Mouse (Mus musculus) monocyte, adult 5-6 weeks (primary cell): Measurements from ENCODE around the gene Allc. TPM values are rescaled to one million over a fixed set of nuclear protein-coding genes. Genes with fewer than 3 reads are reported as not detected.

Experiments used
- ATAC-seq: fragments of 153-309, 156-312 bp; replicated peaks from 2 replicates; pipeline ENCODE4 v1.8.0; 2017; ENCODE audit warnings: mild to moderate bottlenecking; ENCODE audit not compliant: low TSS enrichment, insufficient number of reproducible peaks, severe bottlenecking, poor library complexity, low FRiP score
- total RNA-seq: library from RNA; stranded (forward); fragments of 200-1000, 200-491, 200-594 nt; gene quantifications from 3 replicates; pipeline ENCODE4 v1.2.3, GENCODE M21; 2017

The Allc gene
- 1.6 TPM in 1 of 3 replicates, not detected in the others for total RNA-seq

DNA sequence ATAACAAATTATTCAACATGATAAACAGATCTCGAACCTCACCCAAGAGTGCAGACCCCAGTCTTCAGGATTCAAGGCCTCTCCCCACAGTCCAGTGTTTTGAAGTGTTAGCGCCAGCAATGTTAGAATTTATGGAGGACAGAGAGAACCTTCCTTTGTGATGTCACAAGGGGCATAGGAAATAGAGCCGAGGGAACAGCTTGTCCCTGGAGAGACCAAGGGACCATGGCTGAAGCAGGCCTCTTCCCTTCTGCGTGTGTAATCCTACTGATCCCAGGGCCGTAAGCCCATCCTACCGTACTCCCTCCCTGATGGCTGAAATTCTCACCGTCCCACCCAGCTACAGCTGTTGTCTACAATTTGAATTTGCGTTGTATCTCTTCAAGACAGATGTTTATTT lies at the start of gene Allc:
Allc (minus strand) TSS at position 101 of the 400 bp plus-strand sequence.
- ATAC-seq: no peak

DNA sequence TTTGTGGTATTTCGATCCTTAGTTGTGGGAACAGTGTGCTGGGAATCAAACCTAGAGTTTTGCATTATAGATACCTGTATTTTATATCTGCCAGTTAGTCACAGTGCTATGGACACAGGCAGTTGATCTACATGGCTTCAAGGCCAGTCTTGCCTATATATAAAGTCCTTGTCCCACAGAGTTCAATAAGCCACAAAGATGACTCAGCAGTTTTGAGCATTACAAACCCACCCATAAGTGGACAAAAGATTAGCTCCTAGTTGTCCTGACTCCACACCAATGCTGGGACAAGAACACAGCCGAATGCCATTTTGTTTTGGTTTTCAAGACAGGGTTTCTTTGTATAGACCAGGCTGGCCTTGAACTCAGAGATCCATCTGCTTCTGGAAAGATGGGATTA lies 46.1 kb upstream of the Allc start:
- ATAC-seq: no peak

DNA sequence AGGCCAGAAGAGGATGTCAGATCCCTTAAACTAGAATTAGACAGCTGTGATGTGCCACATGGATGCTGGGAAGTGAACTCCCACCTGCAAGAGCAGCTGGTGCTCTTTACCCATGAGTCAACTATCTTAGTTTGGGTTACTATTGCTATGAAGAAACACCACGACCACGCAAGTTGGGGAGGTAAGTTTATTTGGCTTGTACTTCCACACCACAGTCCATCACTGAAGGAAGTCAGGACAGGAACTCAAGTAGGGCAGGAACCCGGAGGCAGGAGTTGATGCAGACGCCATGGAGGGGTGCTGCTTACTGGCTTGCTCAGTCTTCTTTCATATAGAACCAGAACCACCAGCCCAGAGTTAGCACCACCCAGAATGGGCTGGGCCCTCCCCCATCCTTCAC lies 44.8 kb upstream of the Allc start:
- ATAC-seq: no peak

DNA sequence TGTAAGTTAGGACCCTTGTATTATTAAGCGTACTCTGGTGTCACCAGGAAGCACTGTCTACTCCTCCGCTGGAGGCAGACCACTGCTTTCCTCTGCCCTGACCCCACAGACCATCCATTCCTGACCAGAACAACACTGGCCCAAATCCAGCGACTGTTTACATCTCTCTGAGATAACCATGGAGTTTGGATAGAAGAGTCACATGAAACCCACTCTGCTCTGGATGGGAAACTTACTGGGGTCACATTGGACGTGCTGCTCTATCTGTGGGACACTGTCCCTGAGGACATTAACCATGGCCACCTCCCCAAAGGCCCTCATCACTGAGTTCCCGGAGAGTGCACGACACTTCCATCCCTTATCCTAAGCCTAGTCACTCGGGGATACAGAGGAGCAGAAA lies 43.1 kb upstream of the Allc start:
- ATAC-seq: no peak

DNA sequence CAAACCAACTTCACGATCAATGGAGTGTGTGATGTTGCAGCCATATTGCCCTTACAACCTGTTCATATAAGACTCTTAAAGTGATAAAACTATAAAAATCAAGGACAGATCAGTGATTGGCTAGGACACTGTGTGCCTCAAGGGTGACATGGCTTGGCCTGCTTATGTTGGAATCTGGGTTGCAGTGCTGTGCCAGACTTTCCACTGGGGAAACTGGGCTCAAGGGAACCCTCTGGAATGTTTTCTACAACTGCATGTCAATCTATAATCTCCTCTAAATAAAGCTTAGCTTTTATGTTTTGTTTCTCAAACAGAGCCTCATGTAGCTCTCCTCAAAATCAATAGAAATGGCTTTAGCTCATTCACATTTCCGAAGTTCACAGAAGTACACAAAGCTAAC lies 41.9 kb upstream of the Allc start:
- ATAC-seq: no peak

DNA sequence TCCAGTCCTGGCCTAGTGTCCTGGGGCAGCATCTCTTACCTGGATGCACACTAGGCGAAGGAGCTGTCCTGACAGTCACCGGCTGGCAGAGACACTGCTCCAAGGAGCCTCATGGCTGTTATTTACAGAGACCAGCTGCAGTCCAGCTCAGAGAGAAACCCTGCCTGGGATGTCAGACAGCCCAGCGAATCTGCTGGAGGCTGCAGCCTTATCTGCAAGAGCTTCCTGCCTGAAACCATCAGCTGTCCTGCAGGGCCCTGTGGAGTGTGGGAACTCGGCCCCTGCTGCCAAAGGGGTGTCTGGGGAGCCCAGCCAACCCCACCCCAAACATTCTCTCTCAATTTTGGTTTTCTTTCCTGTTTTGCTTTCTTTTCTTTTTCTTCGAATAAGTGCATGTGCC lies 40.9 kb upstream of the Allc start, which contains the start of gene Colec11:
Colec11 (minus strand) TSS at position 183 of the 400 bp plus-strand sequence.
- no peak for ATAC-seq

DNA sequence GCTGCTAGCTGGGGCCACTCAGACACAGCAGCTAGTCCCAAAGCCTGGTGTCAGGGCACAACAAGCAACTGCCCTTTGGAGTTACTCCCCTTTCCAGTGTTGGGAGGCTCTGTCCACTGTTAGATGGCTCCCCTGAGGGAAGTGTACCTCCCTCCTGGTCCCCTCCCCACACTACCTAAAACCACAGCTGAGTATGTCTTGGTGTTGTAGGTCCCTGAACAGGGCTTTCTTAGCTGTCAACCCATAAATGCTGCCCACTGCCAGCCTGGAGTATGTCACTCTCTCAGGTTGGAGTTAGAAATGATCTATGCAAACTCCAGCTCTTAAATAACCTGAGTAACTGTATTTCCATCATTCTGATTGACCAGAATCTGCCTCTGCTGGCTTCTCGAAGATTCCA lies 40.3 kb upstream of the Allc start:
- no peak for ATAC-seq

DNA sequence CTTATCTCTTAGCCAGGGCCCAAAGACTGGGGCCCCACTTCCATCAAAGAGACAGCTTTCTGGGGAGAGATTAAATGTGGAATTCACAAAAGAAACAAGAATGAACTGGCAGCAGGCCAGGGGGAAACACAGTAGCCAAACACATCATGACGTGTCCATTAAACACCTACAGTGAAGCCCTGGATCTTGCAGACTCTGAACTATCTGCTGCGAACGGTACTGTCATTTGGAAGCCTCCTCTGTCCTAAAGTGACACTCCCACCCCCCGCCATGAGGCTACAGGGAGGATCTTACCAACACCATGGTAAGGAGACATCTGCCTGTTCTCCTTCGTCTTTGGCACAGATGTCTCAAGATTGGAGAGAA lies 39.8 kb upstream of the Allc start:
- ATAC-seq: no peak

DNA sequence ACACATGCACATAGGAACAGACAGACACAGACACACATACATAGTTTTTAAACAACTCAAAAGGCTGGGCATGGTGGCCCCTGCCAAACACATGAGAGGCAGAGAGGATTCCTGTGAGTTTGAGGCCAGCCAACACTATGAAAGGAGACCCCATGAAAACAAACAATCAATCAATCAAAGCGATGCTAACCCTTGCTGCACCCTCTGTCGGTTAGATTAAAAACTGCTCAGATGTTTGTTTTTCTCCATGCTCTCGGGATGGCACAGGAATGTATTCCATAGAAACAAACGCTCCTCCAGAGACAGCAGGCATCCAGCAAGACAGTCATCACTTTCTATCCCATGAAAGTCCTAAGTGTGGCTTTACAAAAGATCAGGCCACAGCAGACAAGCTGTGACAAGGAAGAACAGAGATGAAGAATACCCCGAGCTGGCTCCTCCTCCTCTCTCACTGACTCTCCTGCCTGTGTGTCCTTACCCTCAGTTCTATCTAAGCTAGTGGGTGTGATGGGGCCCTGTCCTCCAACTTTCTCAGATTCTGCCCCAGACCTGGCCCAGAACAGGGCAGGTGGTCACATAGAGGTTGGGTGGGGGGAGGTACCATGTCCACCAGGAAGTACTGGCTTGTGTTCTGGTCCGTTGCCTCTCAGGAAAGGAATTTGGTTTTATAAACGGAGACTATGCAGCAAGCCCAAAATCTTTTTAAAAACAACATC lies 39.3 kb upstream of the Allc start:
- ATAC-seq: no peak

DNA sequence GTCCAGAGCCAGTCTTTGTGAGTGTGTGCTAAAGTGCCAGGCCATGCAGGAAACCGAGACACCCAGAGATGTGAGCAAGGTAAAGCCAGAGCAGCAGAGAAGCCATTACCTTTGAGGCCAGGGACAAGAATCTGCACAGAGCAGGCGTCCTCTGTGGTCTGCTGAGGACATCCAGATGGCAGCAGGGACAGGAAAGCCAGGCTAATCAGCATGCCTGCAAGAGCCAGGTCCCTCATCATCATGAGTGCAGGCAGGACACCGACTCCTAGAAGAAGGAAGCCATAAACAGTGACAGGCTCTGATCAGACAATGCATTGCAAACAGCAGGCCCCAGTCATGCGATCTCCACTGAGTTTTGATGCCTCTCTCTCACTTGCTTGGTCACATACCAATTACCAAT lies 35.0 kb upstream of the Allc start:
- no peak for ATAC-seq

DNA sequence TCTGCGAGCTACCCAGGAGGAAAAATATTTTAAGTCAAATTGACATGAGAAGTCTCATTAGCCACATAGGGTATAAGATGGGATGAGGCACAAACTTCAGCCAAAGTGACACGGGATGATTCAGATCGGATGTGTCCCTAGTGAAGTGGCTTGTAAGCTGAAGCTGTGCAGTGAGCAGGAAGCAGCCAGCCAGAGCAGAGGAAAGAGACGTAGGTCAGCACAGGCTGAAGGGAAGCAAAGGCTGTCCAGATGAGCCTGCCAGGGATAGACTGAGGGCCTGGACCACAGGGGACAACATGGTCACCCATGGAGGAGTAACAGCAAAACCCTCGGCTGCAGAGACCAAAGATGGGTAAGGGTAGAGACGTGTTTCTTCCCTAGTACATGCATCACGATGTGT lies 32.1 kb upstream of the Allc start:
- ATAC-seq: no peak

DNA sequence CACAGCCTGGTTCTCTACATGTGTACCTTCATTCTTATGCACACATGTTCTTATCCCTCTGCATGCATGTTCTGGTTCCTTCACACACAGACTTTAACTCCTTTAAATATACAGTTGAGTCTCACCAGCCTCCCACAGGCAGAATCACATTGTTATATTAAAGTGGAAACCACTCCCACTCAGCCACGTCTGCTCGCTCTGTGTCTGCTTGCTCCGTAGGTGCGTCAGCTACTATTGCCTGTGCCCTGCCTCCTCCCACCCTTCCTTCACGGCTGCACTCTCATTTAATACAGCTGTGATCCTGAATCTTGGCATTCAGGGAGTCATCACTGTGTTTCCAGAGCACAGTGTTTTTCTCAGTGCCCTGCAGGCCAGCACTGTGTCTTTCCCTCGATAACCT lies 30.1 kb upstream of the Allc start:
- ATAC-seq: no peak

DNA sequence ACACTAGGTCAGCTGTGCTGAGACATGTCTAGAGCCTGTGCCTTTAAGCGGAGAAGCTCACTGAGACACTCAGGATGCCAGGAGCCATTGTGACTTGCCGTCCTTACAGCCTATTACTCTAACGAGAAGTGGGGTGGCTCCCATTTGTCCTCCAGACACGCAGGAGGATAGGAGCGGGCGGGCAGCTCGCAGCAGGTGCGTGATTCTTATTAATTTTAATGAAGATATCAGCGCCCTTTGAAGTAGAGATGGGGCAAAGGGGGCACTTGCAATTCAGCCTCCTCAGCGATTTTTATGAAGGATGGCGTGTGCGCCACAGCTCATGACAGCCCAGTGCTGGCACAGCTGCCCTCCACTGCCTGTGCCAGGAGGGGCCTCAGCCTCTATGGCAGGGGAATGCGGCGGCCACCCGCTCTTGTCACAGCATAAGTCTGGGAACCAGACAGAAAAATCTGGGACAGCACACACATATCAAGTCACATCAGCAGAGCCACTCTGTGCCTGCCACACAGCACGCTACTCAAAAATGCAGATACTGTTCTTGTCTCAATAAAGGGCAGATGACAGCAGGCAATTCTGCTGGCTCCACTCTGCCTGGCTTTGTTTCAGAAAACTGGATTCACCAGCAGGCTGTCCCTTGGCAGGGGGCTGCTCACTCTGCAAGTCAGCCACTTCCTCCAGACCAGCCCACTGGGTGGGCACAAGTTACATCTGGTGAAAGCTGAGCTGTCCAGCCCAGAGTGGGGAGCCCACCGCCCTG lies 25.4 kb upstream of the Allc start:
- ATAC-seq: no peak

DNA sequence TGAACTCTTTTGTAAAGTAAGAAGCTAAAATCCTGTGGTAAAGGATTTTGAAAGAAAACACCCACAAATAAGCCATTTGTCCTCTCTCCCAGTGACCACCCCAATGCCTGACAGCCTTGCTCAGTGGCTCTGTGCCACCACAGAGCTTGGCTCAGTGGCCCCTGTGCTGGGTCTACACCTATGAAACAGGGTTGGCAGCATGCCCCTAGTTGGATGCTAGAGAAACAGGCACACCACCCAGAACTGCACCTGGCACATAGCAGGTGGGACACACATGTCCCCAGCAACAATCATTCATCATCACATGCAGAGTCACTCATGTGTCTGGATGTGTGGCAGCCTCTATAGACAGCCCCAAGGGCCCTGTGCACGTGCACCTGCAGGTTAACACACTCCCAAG lies 21.2 kb upstream of the Allc start:
- no peak for ATAC-seq

DNA sequence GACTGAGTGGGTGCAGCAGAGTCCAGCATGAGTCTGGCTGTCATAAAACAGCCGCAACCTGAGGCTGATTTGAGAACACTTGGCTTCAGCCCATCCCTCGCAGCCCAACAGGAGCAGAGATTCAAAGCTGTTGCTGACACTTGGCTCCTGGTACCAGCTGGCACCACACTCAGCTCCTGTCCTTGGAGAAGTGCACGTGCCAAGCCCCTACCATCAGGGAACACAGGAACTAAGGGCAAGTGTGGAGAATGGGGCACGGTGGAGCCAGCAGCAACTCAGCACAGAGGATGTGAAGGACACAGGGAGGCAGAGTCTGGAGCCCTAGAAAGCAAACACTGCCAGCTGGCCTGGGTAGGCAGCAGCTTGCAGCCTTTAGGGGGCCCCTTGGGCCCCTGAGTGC lies 19.9 kb upstream of the Allc start:
- no peak for ATAC-seq

DNA sequence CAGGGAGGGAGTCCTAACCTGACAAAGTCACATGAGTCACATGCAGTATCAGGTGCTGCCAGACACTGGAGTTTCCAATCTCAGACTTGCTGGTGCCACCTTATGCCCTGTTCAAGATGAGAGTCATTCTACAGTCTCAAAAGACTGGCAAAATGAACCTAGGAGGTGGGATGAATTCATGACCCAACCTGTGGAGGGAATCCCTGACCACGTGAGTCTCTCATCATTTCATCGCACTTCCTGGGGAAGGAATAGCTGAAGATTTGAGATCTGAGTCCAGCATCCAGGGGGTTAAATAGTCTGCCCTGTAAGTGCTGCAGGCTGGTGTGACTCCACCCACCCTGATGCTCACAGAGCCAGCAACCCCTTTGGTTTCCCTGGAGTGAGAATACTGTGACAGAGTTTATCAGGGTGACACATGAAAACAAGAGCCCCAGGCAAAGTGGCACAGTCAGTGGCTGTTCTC lies 16.2 kb upstream of the Allc start:
- ATAC-seq: no peak

DNA sequence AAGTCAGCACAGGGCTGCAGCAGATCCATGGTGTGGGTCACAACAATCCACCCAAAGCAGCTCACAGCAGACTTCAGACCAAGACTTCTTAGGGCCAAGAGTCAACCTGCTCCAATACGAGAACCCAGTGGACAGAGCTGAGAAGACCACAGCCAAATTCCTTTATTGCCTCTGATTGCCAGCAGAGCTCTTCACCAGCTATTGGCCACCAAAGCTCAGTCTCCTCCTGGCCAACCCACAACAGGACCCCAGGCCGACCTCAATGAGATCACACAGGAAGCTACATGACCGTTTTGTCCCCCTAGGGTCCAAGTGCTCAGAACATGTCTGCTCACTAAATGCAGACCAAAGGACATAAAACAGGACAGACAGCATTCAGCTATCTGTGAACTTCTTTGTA lies 15.8 kb upstream of the Allc start:
- ATAC-seq: no peak

DNA sequence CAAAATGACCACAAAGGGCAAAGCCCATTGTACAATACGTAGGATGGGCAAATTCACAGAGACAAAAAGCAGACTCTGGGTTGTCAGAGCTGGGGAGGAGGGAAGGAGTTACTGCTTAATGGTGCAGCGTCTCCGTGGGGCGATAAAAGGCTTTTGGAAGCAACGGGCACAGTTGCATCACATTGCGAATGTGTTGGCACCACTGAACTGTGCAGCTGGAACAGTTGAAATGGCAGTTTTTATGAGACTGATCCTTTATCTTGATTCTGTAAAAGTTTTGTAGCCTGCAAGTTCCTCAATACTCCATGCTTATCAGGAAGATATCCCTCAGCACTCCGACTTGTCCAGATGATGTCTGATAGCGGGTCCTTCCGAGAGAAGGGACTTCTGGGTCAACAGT lies 15.4 kb upstream of the Allc start:
- no peak for ATAC-seq

DNA sequence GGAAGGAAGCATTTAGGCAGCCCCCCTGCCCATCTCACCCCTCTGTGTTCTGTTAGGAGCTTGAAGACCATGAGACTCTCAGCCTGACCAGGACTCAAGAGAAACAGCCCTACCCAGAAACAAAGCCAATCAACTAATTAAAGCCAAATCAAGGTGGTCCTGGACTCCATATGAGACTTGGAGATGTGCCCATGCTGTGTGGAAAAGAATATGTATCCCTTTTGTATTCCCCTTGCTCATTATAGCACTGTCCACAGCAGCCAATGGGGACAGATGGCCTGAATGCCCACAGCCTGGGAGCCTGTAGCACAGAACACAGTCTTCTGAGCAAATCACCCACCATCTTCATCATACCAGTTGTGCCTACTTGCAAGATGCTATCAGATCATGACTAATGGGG lies 14.5 kb upstream of the Allc start:
- ATAC-seq: no peak

DNA sequence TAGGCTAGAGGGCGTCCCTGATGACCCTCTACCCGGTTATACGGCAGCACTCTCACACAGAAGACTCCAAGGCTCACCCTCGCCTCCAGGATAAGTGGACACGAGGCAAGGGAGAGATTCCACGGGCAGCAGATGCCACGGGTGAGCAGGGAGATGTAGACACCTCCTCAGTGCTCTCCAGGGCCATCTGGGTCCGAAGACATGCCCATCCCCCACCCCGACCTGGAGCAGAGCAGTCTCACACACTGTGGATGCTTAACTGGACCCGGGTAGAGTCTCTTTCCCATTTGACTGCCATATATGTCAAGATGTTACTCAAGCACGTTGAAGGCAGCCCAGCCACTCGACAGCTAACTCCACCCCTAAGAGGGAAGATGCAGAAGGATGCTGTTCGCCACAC lies 8.1 kb upstream of the Allc start:
- ATAC-seq: no peak
